Mouse (Mus musculus) frontal cortex, adult 2 months (tissue): ENCODE measurements around the gene Gm5460. TPM values are rescaled to one million over a fixed set of nuclear protein-coding genes. Genes with fewer than 3 reads are reported as not detected.
A peak's percentile ranks its signal among the peaks of the same experiment; 100 is the strongest.

Source experiments
- DNase-seq, 2 experiments: peaks; one replicate each; pipeline ENCODE4 v3.0.0; 2022; ENCODE audit warnings: low spot score in 1 of 2; ENCODE audit errors: extremely low spot score in 1 of 2
- polyA plus RNA-seq: library from polyadenylated mRNA; depleted of rRNA; stranded (reverse); fragments of >200 nt; gene quantifications from 2 replicates; pipeline ENCODE4 v1.2.3, GENCODE M21; 2012; rRNA removed

Gm5460 gene
- polyA plus RNA-seq = not detected in 2 replicates

- no peak for DNase-seq
Measured at GRCm38 (mm10) chr14:34016381-34016780, at the start of gene Gm5460. Gene Gm5460 (plus strand): TSS chr14:34016758.

- DNase-seq = no peak
Measured at GRCm38 (mm10) chr14:33972679-33973078, 43.9 kb upstream of the Gm5460 start.

GRCm38 (mm10) chr14:33974752-33975151 lies 41.8 kb upstream of the Gm5460 start:
- DNase-seq = peak in 1 of 2 experiments; percentile 28

GRCm38 (mm10) chr14:33977748-33978147 lies 38.8 kb upstream of the Gm5460 start:
- no peak for DNase-seq

- no peak for DNase-seq
Measured at GRCm38 (mm10) chr14:33978604-33979059, 37.9 kb upstream of the Gm5460 start, which contains the start of gene Zfp488. Gene Zfp488 (minus strand): TSS chr14:33978764.

GRCm38 (mm10) chr14:33989201-33989600 lies 27.4 kb upstream of the Gm5460 start:
- DNase-seq = no peak

GRCm38 (mm10) chr14:33991971-33992370 lies 24.6 kb upstream of the Gm5460 start:
- no peak for DNase-seq

- DNase-seq = no peak
Measured at GRCm38 (mm10) chr14:33993051-33993450, 23.5 kb upstream of the Gm5460 start.

GRCm38 (mm10) chr14:33993521-33994289 lies 22.9 kb upstream of the Gm5460 start:
- no peak for DNase-seq

- DNase-seq = peak in 1 of 2 experiments; percentile 19
Measured at GRCm38 (mm10) chr14:33997427-33997826, 19.1 kb upstream of the Gm5460 start.

- DNase-seq = no peak
Measured at GRCm38 (mm10) chr14:34000076-34000475, 16.5 kb upstream of the Gm5460 start.

GRCm38 (mm10) chr14:34001445-34001844 lies 15.1 kb upstream of the Gm5460 start:
- DNase-seq = no peak

- no peak for DNase-seq
Measured at GRCm38 (mm10) chr14:34002358-34002757, 14.2 kb upstream of the Gm5460 start.

- no peak for DNase-seq
Measured at GRCm38 (mm10) chr14:34015063-34015462, 1.5 kb upstream of the Gm5460 start, which contains the start of gene Gm30083. Gene Gm30083 (minus strand): TSS chr14:34015182.

- no peak for DNase-seq
Measured at GRCm38 (mm10) chr14:34016938-34017337, 380 bp downstream of the Gm5460 start.

- DNase-seq = no peak
Measured at GRCm38 (mm10) chr14:34026710-34027109, 10.2 kb downstream of the Gm5460 start.

- no peak for DNase-seq
Measured at GRCm38 (mm10) chr14:34033841-34034610, 17.5 kb downstream of the Gm5460 start.

GRCm38 (mm10) chr14:34041241-34041640 lies 24.7 kb downstream of the Gm5460 start:
- DNase-seq = no peak

- no peak for DNase-seq
Measured at GRCm38 (mm10) chr14:34043341-34043740, 26.8 kb downstream of the Gm5460 start.

- no peak for DNase-seq
Measured at GRCm38 (mm10) chr14:34050101-34050779, 33.7 kb downstream of the Gm5460 start.

- DNase-seq = no peak
Measured at GRCm38 (mm10) chr14:34052516-34052915, 36.0 kb downstream of the Gm5460 start, which contains the start of gene Antxrl. Gene Antxrl (plus strand): TSS chr14:34052707.
